Mouse (Mus musculus) intestine, postnatal 0 days (tissue): ENCODE data around the gene Stat3. TPM values are rescaled to one million over a fixed set of nuclear protein-coding genes. Genes with fewer than 3 reads are reported as not detected.
A peak's percentile ranks its signal among the peaks of the same experiment; 100 is the strongest.

Experiments used
- ATAC-seq: fragments of 200-750 bp; cut with Nextera tagmentation; 2 replicates; pipeline ENCODE4 v1.8.0; 2017; ENCODE audit warnings: mild to moderate bottlenecking, moderate TSS enrichment, moderate library complexity
- H3K27ac ChIP-seq: fragments of 300-500 bp; sonication (generic); 2 replicates; pipeline ENCODE4 v1.5.1; 2014; ENCODE audit warnings: mild to moderate bottlenecking, low read depth, low read length, moderate library complexity
- H3K27me3 ChIP-seq: fragments of 300-500 bp; sonication (generic); replicated peaks from 2 replicates; pipeline ENCODE4 v1.6.1; 2014; ENCODE audit warnings: low read length, mixed read lengths; ENCODE audit not compliant: control insufficient read depth, insufficient read depth
- H3K36me3 ChIP-seq: fragments of 300-500 bp; sonication (generic); 2 replicates; pipeline ENCODE4 v1.6.1; 2014; ENCODE audit warnings: mild to moderate bottlenecking, moderate library complexity; ENCODE audit not compliant: control insufficient read depth, insufficient read depth
- H3K4me1 ChIP-seq: fragments of 300-500 bp; sonication (generic); replicated peaks from 2 replicates; pipeline ENCODE4 v1.6.1; 2014; ENCODE audit warnings: antibody characterized with exemption, low read length, mixed read lengths; ENCODE audit not compliant: control insufficient read depth, insufficient read depth
- H3K4me2 ChIP-seq: fragments of 300-500 bp; sonication (generic); replicated peaks from 2 replicates; pipeline ENCODE4 v1.6.1; 2014; ENCODE audit warnings: low read depth, mild to moderate bottlenecking, moderate library complexity
- H3K4me3 ChIP-seq: fragments of 300-500 bp; sonication (generic); 2 replicates; pipeline ENCODE4 v1.5.1; 2014; ENCODE audit warnings: low read depth, low read length
- H3K9ac ChIP-seq: fragments of 300-500 bp; sonication (generic); 2 replicates; pipeline ENCODE4 v1.6.1; 2014; ENCODE audit warnings: mild to moderate bottlenecking, low read depth, low read length
- H3K9me3 ChIP-seq: fragments of 300-500 bp; sonication (generic); 2 replicates; pipeline ENCODE4 v1.6.1; 2016; ENCODE audit warnings: mixed run types; ENCODE audit not compliant: control insufficient read depth
- CTCF ChIP-seq: sonication (generic); IDR thresholded peaks from 2 replicates; pipeline ENCODE4 v1.5.1; 2016; ENCODE audit warnings: low read depth, mild to moderate bottlenecking, control low read depth, antibody characterized with exemption, moderate library complexity
- WGBS: fragments of 180-500 bp; shearing (Covaris S2); extraction: QIAGEN DNeasy Blood & Tissue Kit; methylation state at CpG from one replicate; pipeline ENCODE4 v1.1.7; 2014; 5-methylcytosine and 5-hydroxymethylcytosine counted together
- polyA plus RNA-seq: library from polyadenylated mRNA; unstranded; fragments of >200 nt; fragmentation: Nextera tagmentation; extraction: Ambion mirVana; gene quantifications from 2 replicates; pipeline ENCODE4 v1.2.1, GENCODE M21; 2015

The Stat3 gene
- polyA plus RNA-seq, 1 experiment from 2014 or later: 61.2 TPM

DNA sequence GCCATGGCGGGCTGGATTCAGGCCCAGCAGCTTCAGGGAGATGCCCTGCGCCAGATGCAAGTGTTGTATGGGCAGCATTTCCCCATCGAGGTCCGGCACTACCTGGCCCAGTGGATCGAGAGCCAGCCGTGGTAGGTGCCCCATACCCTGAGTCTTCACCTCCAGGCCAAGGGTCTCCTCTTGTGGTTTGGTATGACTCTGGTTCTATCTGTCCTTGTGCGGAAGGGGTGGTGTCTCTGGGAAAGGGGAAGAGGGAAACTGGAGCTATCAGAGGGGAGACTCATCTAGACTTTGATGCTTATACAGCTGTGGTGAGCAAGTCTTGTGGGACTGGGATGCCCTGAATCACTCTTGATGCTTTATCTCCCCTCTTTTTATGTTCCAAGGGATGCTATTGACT, 78.0 kb downstream of the Stat3 start:
- H3K27ac ChIP-seq: no peak overlapping the region
- TF ChIP-seq CTCF: no peak
- peaks cover 6% of the 10 kb centered on the region; the same call in 1 of the 2 replicates for H3K4me1 ChIP-seq
- 94% methylated on average over 7 of the region's 7 CpGs for WGBS
- H3K9ac ChIP-seq: no peak overlapping the region; the same call in 1 of the 2 replicates
- H3K27me3 ChIP-seq: no peaks in the 10 kb centered on the region
- no peak overlapping the region for H3K4me3 ChIP-seq
- no peaks in the 10 kb centered on the region for H3K9me3 ChIP-seq
- peak overlapping the region; percentile 85 for H3K4me2 ChIP-seq
- peaks cover 10% of the 10 kb centered on the region; the same call in 1 of the 2 replicates for H3K36me3 ChIP-seq
- no peak for ATAC-seq

GRCm38 (mm10) chr11:100860198-100861048, 78.9 kb downstream of the Stat3 start:
- H3K4me3 ChIP-seq: peak overlapping the region; percentile 54
- peak; percentile 27 for TF ChIP-seq CTCF
- ATAC-seq: peak; percentile 94

DNA sequence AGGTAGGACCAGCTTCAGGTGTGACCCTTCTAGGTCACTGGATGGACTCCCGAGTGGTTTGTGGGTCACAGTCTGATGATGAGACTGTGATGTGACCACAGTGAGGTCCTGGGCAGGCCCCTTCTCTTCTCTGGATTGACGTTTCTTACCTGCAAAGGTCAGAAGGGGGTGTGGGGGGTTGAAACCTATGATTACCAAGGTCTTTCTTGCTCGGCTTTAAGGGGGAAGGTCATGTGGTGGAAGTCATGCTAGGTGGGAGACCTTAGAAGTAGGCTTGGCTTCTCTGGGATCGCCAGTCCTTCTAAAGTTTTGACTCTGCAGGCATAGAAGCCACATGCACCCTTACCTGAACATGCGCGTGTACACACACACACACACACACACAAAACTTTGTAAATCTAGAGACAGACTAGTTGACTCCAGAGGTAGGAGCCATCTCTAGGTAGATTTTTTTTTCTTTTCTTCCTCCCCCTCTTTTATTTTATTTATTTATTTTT, 79.7 kb downstream of the Stat3 start:
- 55% methylated on average over 6 of the region's 6 CpGs for WGBS
- Histone ChIP-seq H3K4me2 (peak overlapping the region; percentile 85), H3K4me1 (peaks cover 6% of the 10 kb centered on the region; the same call in 1 of the 2 replicates), H3K9ac (peak overlapping the region; percentile 67; the same call in 1 of the 2 replicates), H3K27ac (0 out of 2 replicates have a peak overlapping the region, but pooled peaks have one; percentile 57), H3K4me3 (peak overlapping the region; percentile 54), H3K36me3 (no peaks in the 10 kb centered on the region; the same call in 1 of the 2 replicates), H3K27me3 (no peaks in the 10 kb centered on the region), H3K9me3 (no peaks in the 10 kb centered on the region)
- no peak for TF ChIP-seq CTCF
- no peak for ATAC-seq

More at GRCm38 (mm10) chr11:100860198-100861048, 78.9 kb downstream of the Stat3 start:
- Histone ChIP-seq H3K36me3 (peaks cover 6% of the 10 kb centered on the region; the same call in 1 of the 2 replicates), H3K27ac (peak overlapping the region; percentile 57), H3K4me1 (peaks cover 6% of the 10 kb centered on the region; the same call in 1 of the 2 replicates), H3K9me3 (no peaks in the 10 kb centered on the region), H3K9ac (peak overlapping the region; percentile 67), H3K27me3 (no peaks in the 10 kb centered on the region), H3K4me2 (peak overlapping the region; percentile 85)
- 2% methylated on average over 55 of the region's 55 CpGs for WGBS

DNA sequence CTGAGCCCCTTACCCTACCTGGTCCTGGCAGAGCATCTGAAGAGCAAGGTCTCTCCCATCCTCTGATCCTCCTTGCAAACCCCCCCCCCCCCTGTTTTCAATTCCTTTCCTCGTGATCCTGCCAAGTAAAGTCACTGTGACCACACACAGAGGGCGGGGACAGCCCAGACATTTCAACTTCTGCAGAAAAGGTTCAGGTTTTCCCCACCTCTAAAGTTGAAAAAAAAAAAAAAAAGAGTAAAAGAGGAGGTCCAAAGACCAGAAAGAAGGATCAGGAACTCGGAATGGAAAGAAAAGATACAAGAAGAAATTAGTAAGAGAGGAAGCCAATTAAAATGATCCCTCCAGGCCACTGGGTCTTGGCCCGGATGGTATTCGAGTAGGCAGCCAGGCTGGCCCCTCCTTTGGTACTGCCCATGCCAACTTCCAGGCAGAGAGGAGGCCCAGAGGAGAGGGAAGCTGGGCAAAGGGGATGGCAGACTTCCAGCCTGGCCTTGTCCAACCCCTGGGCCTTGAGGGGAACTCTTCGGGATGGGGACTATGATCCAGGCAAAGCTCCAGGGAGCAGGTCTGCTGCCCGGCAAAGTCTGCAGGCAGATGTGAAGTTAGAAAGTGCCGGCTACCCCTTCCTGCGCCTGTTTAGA, 80.3 kb downstream of the Stat3 start, which contains the start of gene Stat5a:
Gene Stat5a (plus strand): TSS at position 417 of the 644 bp plus-strand sequence.
- TF ChIP-seq CTCF: no peak
- peak within 1 kb of the TSS; percentile 54 for H3K4me3 ChIP-seq
- H3K9me3 ChIP-seq: no peaks in the 10 kb centered on the region
- peak within 1 kb of the TSS; percentile 67 for H3K9ac ChIP-seq
- H3K4me1 ChIP-seq: peaks cover 6% of the 10 kb centered on the region; the same call in 1 of the 2 replicates
- ATAC-seq: no peak
- WGBS: 72% methylated on average over 9 of the region's 9 CpGs
- peak within 1 kb of the TSS; percentile 85 for H3K4me2 ChIP-seq
- H3K36me3 ChIP-seq: no peaks in the 10 kb centered on the region; the same call in 1 of the 2 replicates
- peak within 1 kb of the TSS; percentile 57 for H3K27ac ChIP-seq
- no peaks in the 10 kb centered on the region for H3K27me3 ChIP-seq

DNA sequence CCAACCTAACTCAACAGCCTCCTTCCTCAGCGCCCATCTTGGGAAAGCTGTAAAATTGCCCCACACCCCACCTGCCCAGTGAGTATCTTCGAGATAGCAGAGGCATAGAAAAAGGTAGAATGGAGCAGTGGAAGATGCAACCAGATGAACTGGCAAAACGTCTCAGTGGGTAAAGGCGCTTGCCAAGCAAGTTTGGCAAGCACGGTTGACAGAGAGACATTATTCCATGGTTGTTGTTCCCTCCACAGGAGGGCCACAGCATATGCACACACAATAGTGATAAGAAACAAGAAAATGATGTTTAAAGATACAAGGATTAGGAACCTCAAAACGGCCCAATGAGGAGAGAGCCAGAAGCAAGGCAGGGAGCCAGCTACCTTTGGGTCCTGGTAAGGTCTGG, 81.4 kb downstream of the Stat3 start:
- no peak for TF ChIP-seq CTCF
- ATAC-seq: no peak
- H3K36me3 ChIP-seq: no peaks in the 10 kb centered on the region
- H3K27ac ChIP-seq: no peak overlapping the region
- H3K9me3 ChIP-seq: no peaks in the 10 kb centered on the region
- no peak overlapping the region for H3K4me3 ChIP-seq
- no peaks in the 10 kb centered on the region; the same call in 1 of the 2 replicates for H3K27me3 ChIP-seq
- WGBS: 54% methylated on average over 6 of the region's 6 CpGs
- no peak overlapping the region for H3K9ac ChIP-seq
- no peak overlapping the region for H3K4me2 ChIP-seq
- H3K4me1 ChIP-seq: peaks cover 6% of the 10 kb centered on the region; the same call in 1 of the 2 replicates

GRCm38 (mm10) chr11:100855178-100855577, 84.2 kb downstream of the Stat3 start:
- Histone ChIP-seq H3K9ac (no peak overlapping the region), H3K4me1 (no peaks in the 10 kb centered on the region), H3K4me3 (no peak overlapping the region), H3K4me2 (no peak overlapping the region), H3K9me3 (no peaks in the 10 kb centered on the region), H3K27me3 (no peaks in the 10 kb centered on the region; the same call in 1 of the 2 replicates), H3K36me3 (no peaks in the 10 kb centered on the region), H3K27ac (no peak overlapping the region)
- ATAC-seq: no peak
- TF ChIP-seq CTCF: no peak
- WGBS: 85% methylated on average over 4 of the region's 4 CpGs
